Mouse (Mus musculus): ENCODE results near the gene Agbl3.

- TF ChIP-seq CTCF (IDR thresholded peaks at IDR 0.05; ENCODE audit: control insufficient read depth, insufficient read depth, low read length) = no peak
- TF ChIP-seq POLR2A (IDR thresholded peaks at IDR 0.05; ENCODE audit: borderline replicate concordance, control insufficient read depth, low read depth, low read length) = no peak
These were observed 116.0 kb downstream of the Agbl3 start for GRCm38 (mm10) chr6:34896168-34896780.
